Mouse (Mus musculus) ES-E14 (cell line): Measurements from ENCODE around the gene Sgip1.

Experiments used
- HCFC1 ChIP-seq: IDR thresholded peaks from 2 replicates; pipeline ENCODE4 v1.6.1; 2012; ENCODE audit warnings: low read length, inconsistent platforms, borderline replicate concordance; ENCODE audit not compliant: insufficient read depth
- MAFK ChIP-seq: IDR thresholded peaks from 2 replicates; pipeline ENCODE4 v1.6.1; 2014; ENCODE audit warnings: mild to moderate bottlenecking, low read depth, low read length, inconsistent platforms; ENCODE audit not compliant: insufficient read depth
- ZC3H11A ChIP-seq: IDR thresholded peaks from 2 replicates; pipeline ENCODE4 v1.6.1; 2012; ENCODE audit warnings: low read depth, mild to moderate bottlenecking, inconsistent platforms, low read length, borderline replicate concordance
- ZNF384 ChIP-seq: IDR thresholded peaks from 2 replicates; pipeline ENCODE4 v1.6.1; 2012; ENCODE audit warnings: low read depth, low read length, inconsistent platforms

GRCm38 (mm10) chr4:102717123-102717828, 23.8 kb upstream of the Sgip1 start:
- TF ChIP-seq ZNF384 (no peak), MAFK (no peak), ZC3H11A (no peak), HCFC1 (no peak)
